Mouse (Mus musculus) kidney, embryonic 15.5 days (tissue): Measurements from ENCODE around the gene Atp1a1. TPM values are rescaled to one million over a fixed set of nuclear protein-coding genes. Genes with fewer than 3 reads are reported as not detected.

Experiments used
- ATAC-seq: fragments of 200-750 bp; cut with Nextera tagmentation; replicated peaks from 2 replicates; pipeline ENCODE4 v1.8.0; 2017; ENCODE audit warnings: moderate TSS enrichment; ENCODE audit not compliant: low FRiP score
- H3K27ac ChIP-seq: fragments of 300-500 bp; sonication (generic); 2 replicates; pipeline ENCODE4 v1.5.1; 2015; ENCODE audit warnings: mild to moderate bottlenecking, inconsistent platforms
- H3K27me3 ChIP-seq: fragments of 300-500 bp; sonication (generic); 2 replicates; pipeline ENCODE4 v1.6.1; 2015; ENCODE audit warnings: inconsistent platforms
- H3K36me3 ChIP-seq: fragments of 300-500 bp; sonication (generic); 2 replicates; pipeline ENCODE4 v1.6.1; 2015; ENCODE audit warnings: inconsistent platforms
- H3K4me1 ChIP-seq: fragments of 300-500 bp; sonication (generic); 2 replicates; pipeline ENCODE4 v1.6.1; 2015; ENCODE audit warnings: inconsistent platforms
- H3K4me2 ChIP-seq: fragments of 300-500 bp; sonication (generic); 2 replicates; pipeline ENCODE4 v1.6.1; 2015; ENCODE audit warnings: moderate library complexity, mild to moderate bottlenecking, inconsistent platforms
- H3K4me3 ChIP-seq: fragments of 300-500 bp; sonication (generic); replicated peaks from 2 replicates; pipeline ENCODE4 v1.5.1; 2015; ENCODE audit warnings: mild to moderate bottlenecking, inconsistent platforms
- H3K9ac ChIP-seq: fragments of 300-500 bp; sonication (generic); 2 replicates; pipeline ENCODE4 v1.6.1; 2015; ENCODE audit warnings: mild to moderate bottlenecking, inconsistent platforms
- H3K9me3 ChIP-seq: fragments of 300-500 bp; sonication (generic); replicated peaks from 2 replicates; pipeline ENCODE4 v1.6.1; 2016; ENCODE audit warnings: inconsistent platforms
- whole genome bisulfite sequencing: fragments of 180-500 bp; shearing (Covaris S2); methylation state at CpG from one replicate; pipeline ENCODE4 v1.1.7; 2015; ENCODE audit warnings: mixed read lengths; 5-methylcytosine and 5-hydroxymethylcytosine counted together
- polyA plus RNA-seq: library from polyadenylated mRNA; unstranded; fragments of >200 nt; fragmentation: Nextera tagmentation; extraction: Ambion mirVana; gene quantifications from 2 replicates; pipeline ENCODE4 v1.2.1, GENCODE M21; 2015

The Atp1a1 gene
- polyA plus RNA-seq, 1 experiment from 2014 or later: 247 TPM

GRCm38 (mm10) chr3:101636086-101636485 lies 31.6 kb upstream of the Atp1a1 start:
- WGBS: 84% methylated on average over 2 of the region's 2 CpGs
- no peaks in the 10 kb centered on the region for H3K27me3 ChIP-seq
- no peak overlapping the region for H3K9ac ChIP-seq
- H3K27ac ChIP-seq: no peak overlapping the region
- H3K36me3 ChIP-seq: no peaks in the 10 kb centered on the region
- H3K4me2 ChIP-seq: no peak overlapping the region
- 0 out of 2 replicates have a peak, but pooled peaks cover 4% of the 10 kb centered on the region for H3K4me1 ChIP-seq
- no peak for ATAC-seq
- no peak overlapping the region for H3K4me3 ChIP-seq
- H3K9me3 ChIP-seq: no peaks in the 10 kb centered on the region

GRCm38 (mm10) chr3:101634141-101634900 lies 29.8 kb upstream of the Atp1a1 start:
- no peak overlapping the region for H3K9ac ChIP-seq
- no peak for ATAC-seq
- H3K27ac ChIP-seq: no peak overlapping the region
- no peak overlapping the region for H3K4me2 ChIP-seq
- H3K4me3 ChIP-seq: no peak overlapping the region
- H3K36me3 ChIP-seq: no peaks in the 10 kb centered on the region
- no peaks in the 10 kb centered on the region for H3K27me3 ChIP-seq
- no peaks in the 10 kb centered on the region for H3K9me3 ChIP-seq
- 77% methylated on average over 9 of the region's 9 CpGs for WGBS
- 0 out of 2 replicates have a peak, but pooled peaks cover 4% of the 10 kb centered on the region for H3K4me1 ChIP-seq

GRCm38 (mm10) chr3:101628255-101628654 lies 23.8 kb upstream of the Atp1a1 start:
- Histone ChIP-seq H3K4me3 (no peak overlapping the region), H3K27me3 (no peaks in the 10 kb centered on the region), H3K9ac (no peak overlapping the region), H3K9me3 (no peaks in the 10 kb centered on the region), H3K36me3 (no peaks in the 10 kb centered on the region), H3K4me1 (0 out of 2 replicates have a peak, but pooled peaks cover 1% of the 10 kb centered on the region), H3K4me2 (no peak overlapping the region), H3K27ac (no peak overlapping the region)
- 87% methylated on average over 2 of the region's 2 CpGs for WGBS
- ATAC-seq: no peak

GRCm38 (mm10) chr3:101624287-101624686 lies 19.8 kb upstream of the Atp1a1 start:
- Histone ChIP-seq H3K9ac (no peak overlapping the region), H3K4me2 (no peak overlapping the region)
- WGBS: 93% methylated on average over 5 of the region's 5 CpGs

GRCm38 (mm10) chr3:101619017-101619416 lies 14.5 kb upstream of the Atp1a1 start:
- H3K4me2 ChIP-seq: no peak overlapping the region
- H3K4me1 ChIP-seq: 0 out of 2 replicates have a peak, but pooled peaks cover 3% of the 10 kb centered on the region
- H3K36me3 ChIP-seq: no peaks in the 10 kb centered on the region
- no peak overlapping the region for H3K9ac ChIP-seq
- H3K27me3 ChIP-seq: no peaks in the 10 kb centered on the region
- 92% methylated on average over 4 of the region's 4 CpGs for WGBS
- no peak overlapping the region for H3K4me3 ChIP-seq
- 0 out of 2 replicates have a peak, but pooled peaks cover 6% of the 10 kb centered on the region for H3K9me3 ChIP-seq
- H3K27ac ChIP-seq: no peak overlapping the region
- ATAC-seq: no peak

More at GRCm38 (mm10) chr3:101624287-101624686, 19.8 kb upstream of the Atp1a1 start:
- H3K9me3 ChIP-seq: 0 out of 2 replicates have a peak, but pooled peaks cover 6% of the 10 kb centered on the region
- H3K36me3 ChIP-seq: no peaks in the 10 kb centered on the region
- no peak for ATAC-seq
- H3K27ac ChIP-seq: no peak overlapping the region
- no peaks in the 10 kb centered on the region for H3K4me1 ChIP-seq
- H3K4me3 ChIP-seq: no peak overlapping the region
- H3K27me3 ChIP-seq: no peaks in the 10 kb centered on the region

- Histone ChIP-seq H3K27me3 (no peaks in the 10 kb centered on the region), H3K9me3 (0 out of 2 replicates have a peak, but pooled peaks cover 6% of the 10 kb centered on the region), H3K27ac (no peak overlapping the region), H3K4me1 (0 out of 2 replicates have a peak, but pooled peaks cover 3% of the 10 kb centered on the region), H3K4me2 (no peak overlapping the region), H3K4me3 (no peak overlapping the region), H3K9ac (no peak overlapping the region), H3K36me3 (no peaks in the 10 kb centered on the region)
- WGBS: 77% methylated on average over 4 of the region's 4 CpGs
- no peak for ATAC-seq
These were observed 14.0 kb upstream of the Atp1a1 start for GRCm38 (mm10) chr3:101618505-101618904.

GRCm38 (mm10) chr3:101617451-101617850 lies 13.0 kb upstream of the Atp1a1 start:
- Histone ChIP-seq H3K27ac (no peak overlapping the region), H3K9me3 (0 out of 2 replicates have a peak, but pooled peaks cover 6% of the 10 kb centered on the region), H3K36me3 (no peaks in the 10 kb centered on the region), H3K4me1 (peaks cover 10% of the 10 kb centered on the region), H3K27me3 (no peaks in the 10 kb centered on the region), H3K9ac (no peak overlapping the region), H3K4me3 (no peak overlapping the region), H3K4me2 (no peak overlapping the region)
- 78% methylated on average over 8 of the region's 8 CpGs for WGBS
- no peak for ATAC-seq

GRCm38 (mm10) chr3:101617007-101617406 lies 12.5 kb upstream of the Atp1a1 start:
- H3K27ac ChIP-seq: no peak overlapping the region
- H3K36me3 ChIP-seq: no peaks in the 10 kb centered on the region
- no peak overlapping the region for H3K9ac ChIP-seq
- ATAC-seq: no peak
- peaks cover 14% of the 10 kb centered on the region for H3K4me1 ChIP-seq
- no peak overlapping the region for H3K4me2 ChIP-seq
- no peaks in the 10 kb centered on the region for H3K27me3 ChIP-seq
- 0 out of 2 replicates have a peak, but pooled peaks cover 6% of the 10 kb centered on the region for H3K9me3 ChIP-seq
- H3K4me3 ChIP-seq: no peak overlapping the region

- no peak overlapping the region for H3K27ac ChIP-seq
- H3K9ac ChIP-seq: no peak overlapping the region
- peaks cover 26% of the 10 kb centered on the region for H3K4me1 ChIP-seq
- no peak for ATAC-seq
- no peaks in the 10 kb centered on the region for H3K27me3 ChIP-seq
- no peaks in the 10 kb centered on the region for H3K36me3 ChIP-seq
- H3K4me2 ChIP-seq: no peak overlapping the region
- no peak overlapping the region for H3K4me3 ChIP-seq
- H3K9me3 ChIP-seq: 0 out of 2 replicates have a peak, but pooled peaks cover 6% of the 10 kb centered on the region
- 83% methylated on average over 6 of the region's 6 CpGs for WGBS
These were observed 11.4 kb upstream of the Atp1a1 start for GRCm38 (mm10) chr3:101615856-101616255.

GRCm38 (mm10) chr3:101611813-101612491 lies 7.5 kb upstream of the Atp1a1 start:
- Histone ChIP-seq H3K4me3 (no peak overlapping the region), H3K36me3 (no peaks in the 10 kb centered on the region), H3K4me1 (peaks cover 27% of the 10 kb centered on the region), H3K4me2 (peak overlapping the region; percentile 26; the same call in 1 of the 2 replicates), H3K27ac (peak overlapping the region; percentile 78), H3K9me3 (no peaks in the 10 kb centered on the region), H3K9ac (no peak overlapping the region), H3K27me3 (0 out of 2 replicates have a peak, but pooled peaks cover 3% of the 10 kb centered on the region)
- ATAC-seq: peak; percentile 89
- WGBS: 20% methylated on average over 10 of the region's 10 CpGs

GRCm38 (mm10) chr3:101611012-101611812 lies 6.7 kb upstream of the Atp1a1 start:
- H3K9me3 ChIP-seq: no peaks in the 10 kb centered on the region
- 0 out of 2 replicates have a peak, but pooled peaks cover 4% of the 10 kb centered on the region for H3K27me3 ChIP-seq
- no peak for ATAC-seq
- no peak overlapping the region for H3K4me2 ChIP-seq
- H3K4me3 ChIP-seq: no peak overlapping the region
- peak overlapping the region; percentile 78 for H3K27ac ChIP-seq
- WGBS: 53% methylated on average over 8 of the region's 8 CpGs
- no peak overlapping the region for H3K9ac ChIP-seq
- H3K36me3 ChIP-seq: no peaks in the 10 kb centered on the region
- H3K4me1 ChIP-seq: peaks cover 27% of the 10 kb centered on the region
